Mouse (Mus musculus): Measurements from ENCODE around the gene Gm17651. TPM values are rescaled to one million over a fixed set of nuclear protein-coding genes. Genes with fewer than 3 reads are reported as not detected.

Gm17651 gene
- total RNA-seq, 2 experiments from 2014 or later: not detected

- DNase-seq (ENCODE audit: low spot score in 2 of 2): peak; percentile 82 to 83
Measured at GRCm38 (mm10) chr3:97680631-97681320, 6.3 kb upstream of the Gm17651 start.

GRCm38 (mm10) chr3:97678416-97678815 lies 3.9 kb upstream of the Gm17651 start:
- no peak for DNase-seq (ENCODE audit: low spot score in 2 of 2)

- DNase-seq (ENCODE audit: low spot score in 2 of 2): no peak
Measured at GRCm38 (mm10) chr3:97676126-97676525, 1.6 kb upstream of the Gm17651 start.

- no peak for DNase-seq (ENCODE audit: low spot score in 2 of 2)
Measured at GRCm38 (mm10) chr3:97667093-97667675, 7.3 kb downstream of the Gm17651 start.

- DNase-seq (ENCODE audit: low spot score in 2 of 2): no peak
Measured at GRCm38 (mm10) chr3:97666154-97666553, 8.3 kb downstream of the Gm17651 start.

GRCm38 (mm10) chr3:97665525-97665924 lies 9.0 kb downstream of the Gm17651 start:
- DNase-seq (ENCODE audit: low spot score in 2 of 2): no peak

GRCm38 (mm10) chr3:97661206-97661605 lies 13.3 kb downstream of the Gm17651 start:
- no peak for DNase-seq (ENCODE audit: low spot score in 2 of 2)

- no peak for DNase-seq (ENCODE audit: low spot score in 2 of 2)
Measured at GRCm38 (mm10) chr3:97659746-97660145, 14.7 kb downstream of the Gm17651 start.

- DNase-seq (ENCODE audit: low spot score in 2 of 2): peak; percentile 23 to 56
Measured at GRCm38 (mm10) chr3:97658426-97659193, 15.9 kb downstream of the Gm17651 start.

- peak; percentile 99 for DNase-seq (ENCODE audit: low spot score in 2 of 2)
Measured at GRCm38 (mm10) chr3:97657655-97658411, 16.7 kb downstream of the Gm17651 start, which contains the start of gene Prkab2. Prkab2 (plus strand) TSS chr3:97658193.

- no peak for DNase-seq (ENCODE audit: low spot score in 2 of 2)
Measured at GRCm38 (mm10) chr3:97654901-97655300, 19.6 kb downstream of the Gm17651 start.

- DNase-seq (ENCODE audit: low spot score in 2 of 2): no peak
Measured at GRCm38 (mm10) chr3:97653781-97654180, 20.7 kb downstream of the Gm17651 start.

GRCm38 (mm10) chr3:97651604-97652003 lies 22.9 kb downstream of the Gm17651 start:
- DNase-seq (ENCODE audit: low spot score in 2 of 2): no peak

GRCm38 (mm10) chr3:97649469-97649868 lies 25.0 kb downstream of the Gm17651 start:
- DNase-seq (ENCODE audit: low spot score in 2 of 2): no peak

GRCm38 (mm10) chr3:97649022-97649421 lies 25.5 kb downstream of the Gm17651 start:
- DNase-seq (ENCODE audit: low spot score in 2 of 2): no peak

- DNase-seq (ENCODE audit: low spot score in 2 of 2): no peak
Measured at GRCm38 (mm10) chr3:97648518-97648917, 26.0 kb downstream of the Gm17651 start.

- no peak for DNase-seq (ENCODE audit: low spot score in 2 of 2)
Measured at GRCm38 (mm10) chr3:97642001-97642400, 32.5 kb downstream of the Gm17651 start.

- DNase-seq (ENCODE audit: low spot score in 2 of 2): no peak
Measured at GRCm38 (mm10) chr3:97641396-97641795, 33.1 kb downstream of the Gm17651 start.

- DNase-seq (ENCODE audit: low spot score in 2 of 2): no peak
Measured at GRCm38 (mm10) chr3:97634288-97634761, 40.2 kb downstream of the Gm17651 start.

GRCm38 (mm10) chr3:97633456-97633855 lies 41.0 kb downstream of the Gm17651 start:
- no peak for DNase-seq (ENCODE audit: low spot score in 2 of 2)

- no peak for DNase-seq (ENCODE audit: low spot score in 2 of 2)
Measured at GRCm38 (mm10) chr3:97631258-97631860, 43.1 kb downstream of the Gm17651 start.

Data from left cerebral cortex, adult 18-20 months (tissue).